Mouse (Mus musculus): ENCODE measurements at regions not wholly inside any gene's neighbourhood (a gene's known extent, or its start where the extent isn't known, plus 50 kb on each side); places are given as distances from the start of the nearest gene placed in this dataset.
"Not testable (repeated sequence)": the region's sequence is repeated elsewhere in the genome, so short reads cannot be mapped to it uniquely, and the experiment has no call there.

DNA sequence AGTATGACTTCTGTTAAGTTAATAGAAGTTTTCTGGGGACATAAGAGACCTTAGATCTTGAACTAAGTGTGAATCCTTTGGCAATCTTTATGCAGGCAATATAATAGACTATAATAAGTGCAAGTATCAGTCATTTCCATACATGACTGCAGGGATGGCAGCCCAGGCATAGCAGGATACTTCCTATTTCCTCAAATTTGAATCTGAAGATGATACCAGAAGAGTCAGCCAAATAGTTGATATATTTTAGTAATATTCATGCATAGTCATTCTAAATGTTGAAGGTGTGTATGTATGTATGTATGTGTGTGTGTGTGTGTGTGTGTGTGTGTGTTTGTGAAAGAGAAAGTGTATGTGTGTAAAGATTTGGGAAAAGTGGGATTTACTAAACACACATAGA is 64.3 kb downstream of the Prl2c2 start:
- TF ChIP-seq POLR2A (IDR thresholded peaks at IDR 0.05; ENCODE audit: insufficient read depth, low read length); CTCF (IDR thresholded peaks at IDR 0.05; ENCODE audit: low read depth, low read length): not testable (repeated sequence)

All from ES-Bruce4 (cell line).